Mouse (Mus musculus) olfactory bulb, adult 2 months (tissue): ENCODE results near the gene Ptp4a2. TPM values are rescaled to one million over a fixed set of nuclear protein-coding genes. Genes with fewer than 3 reads are reported as not detected.

ENCODE experiments used
- H3K27ac ChIP-seq: fragments of 200-500 bp; 2 replicates; pipeline ENCODE4 v1.5.1; 2012; ENCODE audit warnings: low read depth, low read length; ENCODE audit not compliant: insufficient read depth
- H3K4me1 ChIP-seq: fragments of 200-500 bp; 2 replicates; pipeline ENCODE4 v1.6.1; 2012; ENCODE audit warnings: low read length; ENCODE audit not compliant: control insufficient read depth, insufficient read depth
- H3K4me3 ChIP-seq: fragments of 200-500 bp; 2 replicates; pipeline ENCODE4 v1.5.1; 2012; ENCODE audit warnings: mild to moderate bottlenecking, low read depth, low read length, moderate library complexity; ENCODE audit not compliant: insufficient read depth
- CTCF ChIP-seq: fragments of 200-500 bp; IDR thresholded peaks from 2 replicates; pipeline ENCODE4 v1.5.1; 2012; ENCODE audit warnings: low read depth, mild to moderate bottlenecking, low read length, moderate library complexity; ENCODE audit not compliant: insufficient read depth
- POLR2A ChIP-seq: fragments of 200-500 bp; IDR thresholded peaks from 2 replicates; pipeline ENCODE4 v1.6.1; 2012; ENCODE audit warnings: mild to moderate bottlenecking, low read depth, low read length, moderate library complexity; ENCODE audit not compliant: insufficient read depth
- WGBS: fragments of 180-500 bp; shearing (Covaris S2); methylation state at CpG from one replicate; pipeline ENCODE4 v1.1.7; 2018; 5-methylcytosine and 5-hydroxymethylcytosine counted together
- polyA plus RNA-seq: library from polyadenylated mRNA; stranded (reverse); fragments of >200 nt; gene quantifications from 2 replicates; pipeline ENCODE4 v1.2.4, GENCODE M21; 2012; ENCODE audit warnings: low replicate concordance; ENCODE audit not compliant: missing spikeins, insufficient read depth, insufficient read length

Ptp4a2 gene
- polyA plus RNA-seq, 1 experiment: 96.3 TPM

GRCm38 (mm10) chr4:129830343-129830944 is 19.4 kb downstream of the Ptp4a2 start:
- no peak for TF ChIP-seq POLR2A
- no peak for TF ChIP-seq CTCF
- WGBS: 83% methylated on average over 8 of the region's 8 CpGs
- Histone ChIP-seq H3K4me3 (no peak overlapping the region), H3K4me1 (no peaks in the 10 kb centered on the region), H3K27ac (no peak overlapping the region)

- no peak overlapping the region for H3K4me3 ChIP-seq
- H3K4me1 ChIP-seq: no peaks in the 10 kb centered on the region; the same call in 1 of the 2 replicates
- 46% methylated on average over 6 of the region's 6 CpGs for WGBS
- TF ChIP-seq CTCF: no peak
- no peak for TF ChIP-seq POLR2A
- no peak overlapping the region for H3K27ac ChIP-seq
Observed at GRCm38 (mm10) chr4:129834581-129834980, 23.6 kb downstream of the Ptp4a2 start.

GRCm38 (mm10) chr4:129835296-129835695 is 24.3 kb downstream of the Ptp4a2 start:
- Histone ChIP-seq H3K27ac (no peak overlapping the region), H3K4me3 (no peak overlapping the region), H3K4me1 (no peaks in the 10 kb centered on the region; the same call in 1 of the 2 replicates)
- TF ChIP-seq POLR2A (no peak), CTCF (no peak)
- 94% methylated on average over 7 of the region's 7 CpGs for WGBS

- Histone ChIP-seq H3K27ac (no peak overlapping the region), H3K4me1 (no peaks in the 10 kb centered on the region; the same call in 1 of the 2 replicates), H3K4me3 (no peak overlapping the region)
- no peak for TF ChIP-seq POLR2A
- WGBS: 94% methylated on average over 7 of the region's 7 CpGs
Observed at GRCm38 (mm10) chr4:129839866-129840555, 29.0 kb downstream of the Ptp4a2 start.

- TF ChIP-seq CTCF (no peak), POLR2A (no peak)
- Histone ChIP-seq H3K4me1 (no peaks in the 10 kb centered on the region), H3K27ac (no peak overlapping the region), H3K4me3 (no peak overlapping the region)
- 89% methylated on average over 9 of the region's 9 CpGs for WGBS
Observed at GRCm38 (mm10) chr4:129846823-129847222, 35.8 kb downstream of the Ptp4a2 start.

GRCm38 (mm10) chr4:129850491-129850890 is 39.5 kb downstream of the Ptp4a2 start:
- Histone ChIP-seq H3K4me1 (peaks cover 8% of the 10 kb centered on the region), H3K27ac (no peak overlapping the region), H3K4me3 (no peak overlapping the region)
- 74% methylated on average over 2 of the region's 2 CpGs for WGBS
- no peak for TF ChIP-seq CTCF
- TF ChIP-seq POLR2A: no peak

- H3K4me1 ChIP-seq: peaks cover 8% of the 10 kb centered on the region
- no peak overlapping the region for H3K4me3 ChIP-seq
- H3K27ac ChIP-seq: no peak overlapping the region
- 72% methylated on average over 3 of the region's 3 CpGs for WGBS
- TF ChIP-seq CTCF (no peak), POLR2A (no peak)
Observed at GRCm38 (mm10) chr4:129851861-129852260, 40.8 kb downstream of the Ptp4a2 start.

GRCm38 (mm10) chr4:129853053-129853452 is 42.0 kb downstream of the Ptp4a2 start:
- Histone ChIP-seq H3K4me3 (no peak overlapping the region), H3K4me1 (peaks cover 8% of the 10 kb centered on the region), H3K27ac (no peak overlapping the region)
- WGBS: 40% methylated on average over 2 of the region's 2 CpGs
- no peak for TF ChIP-seq POLR2A
- TF ChIP-seq CTCF: no peak

- no peak for TF ChIP-seq POLR2A
- TF ChIP-seq CTCF: no peak
- H3K27ac ChIP-seq: no peak overlapping the region
- 81% methylated on average over 3 of the region's 3 CpGs for WGBS
- H3K4me1 ChIP-seq: peaks cover 8% of the 10 kb centered on the region
- no peak overlapping the region for H3K4me3 ChIP-seq
Observed at GRCm38 (mm10) chr4:129853996-129854395, 43.0 kb downstream of the Ptp4a2 start.
